Mouse (Mus musculus) layer of hippocampus, adult 18-20 months (tissue): ENCODE measurements around the gene Hist1h1b. TPM values are rescaled to one million over a fixed set of nuclear protein-coding genes. Genes with fewer than 3 reads are reported as not detected.
"Not testable (repeated sequence)": the region's sequence is repeated elsewhere in the genome, so short reads cannot be mapped to it uniquely, and the experiment has no call there.

Experiments used
- DNase-seq, 2 experiments: peaks; one replicate each; pipeline ENCODE4 v3.0.0; 2022; ENCODE audit warnings: low spot score in 2 of 2
- total RNA-seq, 2 experiments: library from RNA; stranded (reverse); gene quantifications; 2 replicates each; pipeline ENCODE4 v1.2.3; 2021

Hist1h1b gene
- total RNA-seq, 2 experiments from 2014 or later = 4.4 to 4.9 TPM

DNA sequence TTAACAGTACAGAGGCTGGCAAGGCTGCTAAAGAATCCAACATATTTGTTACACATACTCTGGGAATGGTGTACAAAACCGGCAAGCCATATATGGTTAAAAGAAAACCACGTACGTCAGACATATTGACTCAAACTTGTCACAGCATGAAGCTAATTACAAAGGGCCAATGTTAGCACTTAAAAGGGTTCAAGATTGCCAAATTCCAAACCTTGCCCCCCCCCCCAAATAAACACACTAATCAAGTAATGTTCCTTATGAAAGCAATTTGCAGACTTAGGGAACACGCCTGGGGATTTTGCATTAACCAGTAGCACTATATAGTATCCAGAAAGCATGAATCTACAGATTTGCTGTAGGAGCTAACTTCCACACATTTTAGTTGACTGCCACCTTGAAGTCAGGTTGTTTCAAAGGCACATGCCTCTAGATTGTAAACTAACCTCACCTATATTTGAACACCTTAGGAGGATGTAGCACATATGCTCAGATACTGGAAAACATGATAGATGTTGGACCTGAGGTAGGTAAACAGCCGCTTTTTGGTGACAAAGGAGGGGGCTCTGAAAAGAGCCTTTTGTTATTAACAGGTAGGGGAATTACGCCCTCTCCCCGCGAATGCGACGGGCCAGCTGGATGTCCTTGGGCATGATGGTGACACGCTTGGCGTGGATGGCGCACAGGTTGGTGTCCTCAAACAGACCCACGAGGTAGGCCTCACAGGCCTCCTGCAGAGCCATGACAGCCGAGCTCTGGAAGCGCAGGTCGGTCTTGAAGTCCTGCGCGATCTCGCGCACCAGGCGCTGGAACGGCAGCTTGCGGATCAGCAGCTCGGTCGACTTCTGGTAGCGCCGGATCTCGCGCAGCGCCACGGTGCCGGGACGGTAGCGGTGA is 2.2 kb upstream of the Hist1h1b start:
- not testable (repeated sequence) for DNase-seq

DNA sequence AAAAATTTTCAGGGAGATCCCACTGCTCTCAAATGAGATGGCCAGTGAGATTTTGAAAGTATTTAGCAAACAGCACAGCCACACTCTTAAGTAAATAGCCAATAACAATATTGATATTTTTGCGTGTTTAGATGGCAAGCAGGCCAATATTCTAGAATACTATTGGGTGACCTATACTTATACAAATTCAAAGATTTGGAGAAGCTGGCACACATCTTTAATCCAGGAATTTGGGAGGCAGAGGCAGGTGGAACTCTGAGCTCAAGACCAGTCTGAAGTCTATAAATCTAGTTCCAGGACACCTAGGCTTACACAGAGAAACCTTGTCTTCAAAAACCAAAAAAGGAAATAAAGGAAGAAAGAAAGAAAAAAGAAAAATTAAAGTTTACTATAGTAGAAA is 1.2 kb upstream of the Hist1h1b start:
- no peak for DNase-seq

DNA sequence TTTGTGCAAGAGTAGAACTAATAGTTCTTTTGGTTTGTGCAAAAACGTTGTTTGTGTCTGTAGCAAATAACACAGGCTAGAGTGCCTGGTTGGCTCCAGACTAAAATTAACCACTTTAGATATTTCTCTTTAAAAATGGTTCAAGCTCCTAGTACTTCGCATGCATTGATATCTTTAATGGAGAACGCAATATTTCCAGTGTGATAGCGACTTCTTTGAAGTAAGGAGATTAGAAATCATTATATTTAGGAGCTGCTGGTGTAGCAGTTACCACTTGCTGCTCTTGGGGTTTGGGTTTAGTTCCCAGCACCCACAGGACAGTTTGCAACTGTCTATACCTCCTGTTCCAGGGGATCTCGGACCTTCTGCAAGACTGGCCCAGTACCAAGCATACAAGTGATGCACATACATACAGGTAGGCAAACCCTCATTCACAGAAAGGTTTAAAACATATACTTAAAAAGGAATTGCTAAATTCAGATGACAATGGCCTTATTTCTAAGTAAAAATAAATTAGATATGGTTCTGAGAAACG is 663 bp upstream of the Hist1h1b start:
- no peak for DNase-seq

GRCm38 (mm10) chr13:21778814-21779766 is 1.3 kb downstream of the Hist1h1b start:
- DNase-seq = peak; percentile 33 to 86

DNA sequence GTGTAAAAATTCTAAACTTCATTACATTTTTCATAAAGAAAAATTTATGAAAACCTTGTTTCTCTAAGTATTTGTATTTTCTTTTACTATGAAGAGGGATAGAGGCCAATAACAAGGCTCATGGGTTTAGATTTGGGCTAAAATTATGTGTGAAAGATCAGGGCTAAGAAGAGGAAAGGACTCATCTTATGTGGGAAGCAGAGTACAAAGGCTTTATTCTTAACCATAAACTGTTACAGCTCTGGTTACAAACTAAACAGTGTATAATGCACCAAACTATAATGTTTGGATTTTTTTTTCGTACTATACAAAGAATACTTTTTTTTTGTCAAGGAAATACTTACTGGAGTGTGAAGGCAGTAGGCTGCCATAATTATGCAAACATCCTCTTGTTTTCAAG is 24.7 kb downstream of the Hist1h1b start:
- DNase-seq = no peak

- peak in 1 of 2 experiments; percentile 27 for DNase-seq
These were observed 26.0 kb downstream of the Hist1h1b start for GRCm38 (mm10) chr13:21754294-21755001.

DNA sequence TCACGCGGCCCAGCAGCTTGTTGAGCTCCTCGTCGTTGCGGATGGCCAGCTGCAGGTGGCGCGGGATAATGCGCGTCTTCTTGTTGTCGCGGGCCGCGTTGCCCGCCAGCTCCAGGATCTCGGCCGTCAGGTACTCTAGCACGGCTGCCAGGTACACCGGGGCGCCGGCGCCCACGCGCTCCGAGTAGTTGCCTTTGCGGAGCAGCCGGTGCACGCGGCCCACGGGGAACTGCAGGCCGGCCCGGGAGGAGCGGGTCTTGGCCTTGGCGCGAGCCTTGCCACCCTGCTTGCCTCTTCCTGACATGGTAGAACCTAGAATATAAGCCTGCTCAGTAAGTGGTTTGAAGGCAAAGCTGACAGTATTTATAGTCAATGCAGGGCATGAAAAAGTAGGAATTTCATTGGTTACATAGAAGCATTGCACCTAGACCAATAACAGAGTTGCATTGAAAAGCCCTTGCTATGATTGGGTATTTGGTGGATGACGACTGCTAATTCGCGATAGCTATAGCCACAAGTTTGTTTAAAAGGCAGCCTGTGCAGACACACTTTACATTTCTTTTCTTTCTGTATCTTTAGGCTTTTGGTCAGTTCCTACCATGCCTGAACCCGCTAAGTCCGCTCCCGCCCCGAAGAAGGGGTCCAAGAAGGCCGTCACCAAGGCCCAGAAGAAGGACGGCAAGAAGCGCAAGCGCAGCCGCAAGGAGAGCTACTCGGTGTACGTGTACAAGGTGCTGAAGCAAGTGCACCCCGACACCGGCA is 26.7 kb downstream of the Hist1h1b start, which contains the start of the genes Hist1h2ak and Hist1h2bn:
Gene Hist1h2ak (minus strand): TSS at position 304 of the 762 bp plus-strand sequence.
Gene Hist1h2bn (plus strand): TSS at position 600 of the 762 bp plus-strand sequence.
- peak; percentile 74 to 91 for DNase-seq

DNA sequence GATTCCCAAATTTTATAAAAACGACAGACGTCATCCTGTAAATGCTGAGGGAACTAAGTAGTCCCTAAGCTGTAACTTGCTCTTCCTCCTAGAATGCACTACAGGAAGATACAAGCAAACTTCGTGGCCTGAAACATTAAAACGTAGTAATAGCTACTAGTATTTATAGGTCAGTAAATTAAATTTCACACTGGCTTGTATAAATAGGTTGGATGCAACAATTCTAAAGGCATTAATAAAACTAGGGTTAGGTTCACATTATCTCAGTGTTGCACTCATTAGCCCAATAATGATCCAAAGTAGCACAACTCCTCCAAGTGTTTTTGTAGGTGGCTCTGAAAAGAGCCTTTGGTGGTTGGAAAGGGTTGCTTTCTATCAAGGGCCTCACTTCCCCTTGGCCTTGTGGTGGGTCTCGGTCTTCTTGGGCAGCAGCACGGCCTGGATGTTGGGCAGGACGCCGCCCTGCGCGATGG is 27.3 kb downstream of the Hist1h1b start:
- DNase-seq = no peak

GRCm38 (mm10) chr13:21752356-21752755 is 28.1 kb downstream of the Hist1h1b start:
- no peak for DNase-seq

- DNase-seq = no peak
These were observed 28.6 kb downstream of the Hist1h1b start for GRCm38 (mm10) chr13:21751827-21752226.

GRCm38 (mm10) chr13:21751417-21751816 is 29.0 kb downstream of the Hist1h1b start:
- DNase-seq = no peak

- DNase-seq = peak; percentile 89 to 93
These were observed 30.0 kb downstream of the Hist1h1b start, which contains the start of gene Hist1h4k for GRCm38 (mm10) chr13:21750159-21751017. Gene Hist1h4k (minus strand): TSS chr13:21750505.

GRCm38 (mm10) chr13:21749387-21750158 is 30.9 kb downstream of the Hist1h1b start:
- DNase-seq = no peak

- no peak for DNase-seq
These were observed 35.4 kb downstream of the Hist1h1b start for GRCm38 (mm10) chr13:21745006-21745405.

DNA sequence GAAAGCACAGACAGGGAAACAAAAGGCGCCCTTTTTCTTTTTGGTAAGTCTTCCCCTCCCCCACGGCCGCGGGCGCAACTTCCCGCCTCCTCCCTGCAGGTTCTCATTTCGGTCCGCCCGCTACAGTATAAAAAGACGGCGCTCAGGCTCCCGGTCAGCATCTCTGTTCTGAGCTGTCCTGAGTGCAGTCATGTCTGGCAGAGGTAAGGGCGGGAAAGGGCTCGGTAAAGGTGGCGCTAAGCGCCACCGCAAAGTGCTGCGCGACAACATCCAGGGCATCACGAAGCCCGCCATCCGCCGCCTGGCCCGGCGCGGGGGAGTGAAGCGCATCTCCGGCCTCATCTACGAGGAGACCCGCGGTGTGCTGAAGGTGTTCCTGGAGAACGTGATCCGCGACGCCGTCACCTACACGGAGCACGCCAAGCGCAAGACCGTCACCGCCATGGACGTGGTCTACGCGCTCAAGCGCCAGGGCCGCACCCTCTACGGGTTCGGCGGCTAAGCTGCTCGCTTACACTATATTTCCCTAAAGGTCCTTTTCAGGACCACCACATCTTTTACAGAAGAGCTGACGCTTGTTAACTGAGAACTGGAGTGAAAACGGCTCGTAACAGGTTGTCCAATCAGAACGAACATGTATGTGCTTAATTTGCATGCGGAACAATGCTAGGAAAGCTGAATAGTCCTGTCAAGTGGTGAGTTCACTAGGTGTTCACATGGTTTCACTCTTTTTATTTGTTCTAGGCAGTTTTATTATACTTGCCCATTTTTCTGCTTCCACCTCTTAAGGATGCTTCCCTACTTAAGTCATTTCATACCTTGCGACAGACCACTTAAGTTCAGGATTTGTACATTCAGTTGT is 45.3 kb downstream of the Hist1h1b start, which contains the start of gene Hist1h4j:
Gene Hist1h4j (plus strand): TSS at position 159 of the 862 bp plus-strand sequence.
- peak; percentile 67 to 82 for DNase-seq

- DNase-seq = peak; percentile 56 to 81
These were observed 46.2 kb downstream of the Hist1h1b start for GRCm38 (mm10) chr13:21734010-21734905.
